Mouse (Mus musculus) layer of hippocampus, adult 2 months (tissue): Measurements from ENCODE around the gene Cpne9. TPM values are rescaled to one million over a fixed set of nuclear protein-coding genes. Genes with fewer than 3 reads are reported as not detected.

Experiments
- DNase-seq, 2 experiments: peaks; one replicate each; pipeline ENCODE4 v3.0.0; 2022; ENCODE audit warnings: low spot score in 2 of 2
- H3K27ac ChIP-seq: fragments of 200-600 bp; 2 replicates; pipeline ENCODE4 v1.8.1; 2022
- H3K4me3 ChIP-seq: fragments of 200-600 bp; 2 replicates; pipeline ENCODE4 v1.8.1; 2022; ENCODE audit warnings: mild to moderate bottlenecking
- CTCF ChIP-seq: fragments of 200-600 bp; conservative IDR thresholded peaks from 2 replicates; pipeline ENCODE4 v1.8.1; 2022; ENCODE audit warnings: antibody characterized with exemption, mild to moderate bottlenecking, moderate library complexity
- total RNA-seq, 2 experiments: library from RNA; stranded (reverse); gene quantifications; 2 replicates each; pipeline ENCODE4 v1.2.3; 2021

Gene Cpne9
- total RNA-seq, 2 experiments from 2014 or later = 24.0 to 24.7 TPM

DNA sequence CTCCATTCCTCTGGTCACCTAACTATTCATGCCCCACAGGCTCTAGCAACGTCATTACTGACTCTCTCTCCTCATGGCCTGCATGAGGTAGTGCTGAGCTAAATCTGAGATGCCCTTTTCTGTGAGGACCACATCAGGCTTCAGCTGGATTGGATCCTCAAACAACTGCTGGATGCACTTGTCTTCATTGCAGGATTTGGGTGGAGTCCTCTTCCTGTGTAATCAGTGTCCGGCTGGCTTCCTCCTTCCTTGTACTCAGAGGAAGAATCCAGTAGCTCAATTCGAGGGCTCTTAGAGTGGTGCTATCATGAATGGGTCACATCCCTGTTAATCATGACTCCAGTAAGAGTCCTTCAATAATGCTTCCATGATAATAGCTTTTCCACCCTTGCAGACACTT lies 71.6 kb downstream of the Cpne9 start:
- Histone ChIP-seq H3K27ac (no peak overlapping the region), H3K4me3 (no peak overlapping the region)
- DNase-seq = no peak
- no peak for TF ChIP-seq CTCF

Other genes starting within 250 kb of the Cpne9 start
- gene Thumpd3, start 236.1 kb upstream of the Cpne9 start, total RNA-seq = 10 to 100 TPM; 38.2 to 40.6 TPM
- 100 to 1,000 TPM; 110 to 113 TPM for gene Setd5, start 204.9 kb upstream of the Cpne9 start, total RNA-seq
- 10 to 100 TPM; 81.3 to 83.0 TPM for gene Lhfpl4, start 86.9 kb upstream of the Cpne9 start, total RNA-seq
- gene Mtmr14, start 44.5 kb upstream of the Cpne9 start, total RNA-seq = 10 to 100 TPM; 15.0 to 15.6 TPM
- 10 to 100 TPM; 41.0 to 43.8 TPM for gene Brpf1, start 24.8 kb downstream of the Cpne9 start, total RNA-seq
- 10 to 100 TPM in 1 of 2 experiments, 1 to 10 TPM in 1; 9.1 to 10.6 TPM for gene Ogg1, start 44.7 kb downstream of the Cpne9 start, total RNA-seq
- gene Camk1, start 61.7 kb downstream of the Cpne9 start, total RNA-seq = 10 to 100 TPM; 45.4 to 52.0 TPM
- gene Tada3, start 95.6 kb downstream of the Cpne9 start, total RNA-seq = 10 to 100 TPM; 50.5 to 53.5 TPM
- gene Arpc4, start 95.8 kb downstream of the Cpne9 start, total RNA-seq = 100 to 1,000 TPM; 308 to 330 TPM
- gene Ttll3, start 107.0 kb downstream of the Cpne9 start, total RNA-seq = 10 to 100 TPM; 15.5 to 23.2 TPM
- gene Rpusd3, start 137.0 kb downstream of the Cpne9 start, total RNA-seq = 10 to 100 TPM; 40.2 to 44.4 TPM
- gene Cidec, start 153.5 kb downstream of the Cpne9 start, total RNA-seq = not detected
- 10 to 100 TPM; 41.9 to 42.3 TPM for gene Jagn1, start 160.3 kb downstream of the Cpne9 start, total RNA-seq
- gene Il17re, start 176.2 kb downstream of the Cpne9 start, total RNA-seq = under 1 TPM; 0.22 to 0.46 TPM
- gene Il17rc, start 189.1 kb downstream of the Cpne9 start, total RNA-seq = 1 to 10 TPM; 4.7 to 6.3 TPM
- gene Creld1, start 201.0 kb downstream of the Cpne9 start, total RNA-seq = 100 to 1,000 TPM; 105 to 120 TPM
- gene Prrt3, start 219.6 kb downstream of the Cpne9 start, total RNA-seq = 10 to 100 TPM; 53.9 to 59.1 TPM
- gene Emc3, start 249.3 kb downstream of the Cpne9 start, total RNA-seq = 10 to 100 TPM; 73.4 to 76.3 TPM
- gene Fancd2, start 249.4 kb downstream of the Cpne9 start, total RNA-seq = 1 to 10 TPM; 2.4 to 3.8 TPM